Mouse (Mus musculus) kidney, adult 11 months (tissue): ENCODE measurements around the gene Arsa.

Source experiments
- DNase-seq: peaks from one replicate; pipeline ENCODE4 v3.0.0; 2022

Arsa gene

DNA sequence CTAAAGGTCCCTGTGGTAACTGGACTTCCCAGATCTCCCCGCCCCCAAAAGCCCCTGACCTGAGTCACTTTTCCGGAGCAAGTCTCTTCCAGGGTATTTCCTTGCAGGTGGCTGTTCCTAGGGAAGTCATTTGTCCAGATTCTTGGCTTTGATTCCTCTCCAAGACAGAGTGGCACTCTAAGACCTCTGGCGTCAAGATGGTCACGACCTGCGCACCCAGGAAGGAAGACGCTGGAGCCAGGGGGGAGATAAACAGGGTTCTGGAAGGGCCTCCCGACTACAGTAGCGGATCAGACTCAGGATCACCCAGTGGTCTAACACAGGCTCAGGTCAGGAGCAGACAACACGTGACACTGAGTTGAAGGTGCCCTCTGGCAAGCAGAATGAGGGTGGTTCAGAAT, at the start of gene Arsa:
TSS of gene Arsa (minus strand) at position 335 of the 401 bp plus-strand sequence.
- DNase-seq: peak; percentile 70

DNA sequence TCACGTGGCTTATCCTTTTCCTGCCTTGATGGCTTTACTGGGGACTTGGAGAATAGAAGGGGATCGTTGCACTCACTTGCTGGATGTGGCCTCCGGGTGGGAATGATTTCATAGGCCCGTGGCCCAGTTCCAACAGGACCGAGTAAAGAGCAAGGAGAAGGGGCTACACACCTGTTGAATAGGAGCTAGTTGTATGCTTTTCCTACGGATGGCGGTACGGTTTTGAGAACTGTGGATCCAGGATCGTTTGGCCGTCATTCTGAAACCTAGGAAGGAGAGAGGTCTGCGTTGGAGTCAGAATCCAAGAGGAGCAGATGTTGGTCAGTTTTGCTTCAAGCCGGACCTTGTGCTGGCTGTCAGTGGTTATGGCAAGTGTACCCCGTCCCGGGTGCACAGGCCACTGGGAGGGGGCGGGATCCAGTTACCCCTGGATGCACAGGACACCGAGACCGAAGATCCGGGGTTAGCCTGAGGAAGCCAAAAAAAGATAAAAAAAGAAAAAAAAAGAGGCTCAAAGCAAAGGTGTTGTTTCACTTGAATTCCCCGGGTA, 49.6 kb upstream of the Arsa start:
- no peak for DNase-seq

DNA sequence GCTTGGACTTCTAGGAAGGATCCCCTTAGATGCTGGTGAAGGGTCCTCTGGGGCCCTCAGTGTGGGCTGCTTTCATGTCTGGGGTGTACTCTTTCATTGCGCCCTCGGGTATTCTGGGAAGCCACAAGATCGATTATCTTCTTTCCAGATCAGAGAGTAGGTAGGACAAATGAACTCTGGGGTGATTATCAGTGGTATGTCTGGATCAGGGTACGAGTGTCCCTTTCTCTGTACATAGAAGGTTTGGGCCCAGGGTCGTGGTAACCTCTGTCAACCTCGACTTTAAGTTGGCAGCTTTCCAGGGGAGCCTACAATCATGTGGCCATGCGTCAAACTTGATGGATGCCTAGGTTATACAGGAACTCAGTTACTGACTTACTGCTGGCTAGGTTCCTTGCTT, 48.7 kb upstream of the Arsa start:
- DNase-seq: no peak

DNA sequence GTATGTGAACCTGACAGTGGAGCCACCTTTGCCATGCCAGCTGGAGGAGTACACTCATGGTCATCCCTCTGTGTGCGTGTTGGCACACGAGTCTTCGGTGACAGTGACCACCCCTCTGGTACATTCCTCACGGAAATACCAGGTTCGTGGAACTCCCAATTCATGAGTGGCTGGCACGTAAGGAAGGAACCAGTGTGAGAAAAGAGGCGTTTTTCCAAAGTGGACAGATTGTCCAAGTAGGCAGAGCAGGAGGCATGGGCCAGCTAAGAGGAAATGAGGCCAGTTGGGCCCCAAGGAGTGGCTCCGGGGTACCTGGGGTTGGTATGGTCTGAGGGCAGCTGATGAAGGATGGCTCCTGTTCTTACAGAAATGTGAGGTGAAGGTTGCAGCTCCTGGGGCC, 48.2 kb upstream of the Arsa start:
- no peak for DNase-seq

DNA sequence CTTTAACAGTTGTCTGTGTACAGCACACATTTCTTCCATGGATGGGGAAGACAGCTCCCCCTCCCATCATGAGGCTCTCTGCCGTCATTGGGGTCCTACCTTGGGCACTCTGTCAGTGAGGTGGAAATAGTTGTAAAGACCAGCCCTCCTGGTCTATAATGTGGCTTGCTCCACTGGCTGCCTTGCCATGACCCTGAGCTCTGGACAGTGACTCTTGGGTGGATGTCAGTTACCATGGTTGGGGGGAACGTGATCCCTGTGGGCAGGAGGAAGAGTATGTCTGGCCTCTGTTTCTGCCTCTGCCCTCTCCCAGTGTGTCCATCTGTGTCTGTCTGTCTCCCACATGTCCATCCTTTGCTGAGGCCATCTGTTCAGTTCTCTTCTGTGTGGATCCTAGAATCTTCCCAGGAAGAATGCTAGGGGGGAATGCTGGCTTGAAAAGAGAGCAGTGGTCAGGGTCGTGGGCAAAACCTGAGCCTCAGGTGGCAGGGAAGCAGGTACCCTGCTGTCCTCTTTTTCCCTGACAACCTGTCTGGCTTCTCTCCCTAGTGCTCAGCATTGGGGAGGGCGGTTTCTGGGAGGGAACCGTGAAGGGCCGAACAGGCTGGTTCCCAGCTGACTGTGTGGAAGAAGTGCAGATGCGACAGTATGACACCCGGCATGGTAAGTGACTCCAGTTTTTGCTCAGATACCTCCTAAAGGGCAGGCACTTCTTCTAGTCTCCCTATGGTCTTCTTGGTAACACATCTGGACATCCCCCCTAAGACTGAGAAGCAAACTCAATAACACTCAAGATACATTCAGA, 47.6 kb upstream of the Arsa start:
- no peak for DNase-seq

DNA sequence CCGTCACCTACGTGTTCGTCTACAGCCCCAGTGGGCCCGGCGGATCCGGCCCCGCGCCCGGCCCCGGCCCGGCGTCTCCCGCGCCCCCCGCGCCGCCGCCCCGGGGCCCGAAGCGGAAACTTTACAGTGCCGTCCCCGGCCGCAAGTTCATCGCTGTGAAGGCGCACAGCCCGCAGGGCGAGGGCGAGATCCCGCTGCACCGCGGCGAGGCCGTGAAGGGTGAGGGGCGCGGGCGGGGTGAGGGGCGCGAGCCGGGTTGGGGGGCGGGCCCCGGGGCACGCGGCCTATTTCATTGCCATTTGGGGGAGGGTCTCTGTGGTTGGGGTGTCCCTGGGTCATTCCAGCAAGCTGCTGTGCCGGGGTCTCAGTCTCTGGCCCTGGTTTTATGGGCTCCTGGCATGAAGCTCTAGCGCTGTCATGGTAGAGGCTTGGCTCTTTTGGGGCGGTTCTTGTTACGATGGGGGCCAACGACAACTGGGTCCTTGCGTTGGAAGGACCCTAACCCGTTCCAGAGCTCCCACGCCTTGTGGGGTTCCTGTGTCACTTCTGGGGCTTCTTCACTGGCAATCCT, 46.9 kb upstream of the Arsa start:
- no peak for DNase-seq

DNA sequence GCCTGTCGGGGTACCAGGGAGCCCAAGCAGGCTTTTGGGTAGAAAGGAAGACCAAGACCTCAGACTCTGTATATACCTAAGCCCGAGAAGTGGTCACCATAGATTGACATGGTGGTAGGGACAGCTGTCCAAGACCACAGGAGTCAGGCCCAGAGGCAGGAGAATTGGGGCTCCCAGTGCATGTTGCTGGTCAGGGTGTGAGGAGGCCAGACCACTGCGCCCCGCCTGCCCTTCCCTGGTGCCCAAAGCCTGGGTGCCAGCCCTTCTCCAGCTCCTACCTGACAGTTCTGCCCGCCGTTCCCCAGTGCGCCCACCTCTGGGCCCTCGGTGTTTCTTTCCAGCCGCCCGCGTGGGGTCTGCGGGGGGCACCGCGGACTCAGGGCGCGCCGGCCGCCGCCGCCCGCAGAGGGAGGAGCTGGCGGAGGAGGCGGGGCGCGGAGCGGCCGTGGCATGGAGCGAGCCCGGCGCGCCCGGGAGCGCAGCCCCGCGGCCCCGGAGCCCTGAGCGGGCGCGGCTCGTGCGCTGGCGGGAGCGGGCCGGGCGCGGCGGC, 46.1 kb upstream of the Arsa start:
- no peak for DNase-seq

DNA sequence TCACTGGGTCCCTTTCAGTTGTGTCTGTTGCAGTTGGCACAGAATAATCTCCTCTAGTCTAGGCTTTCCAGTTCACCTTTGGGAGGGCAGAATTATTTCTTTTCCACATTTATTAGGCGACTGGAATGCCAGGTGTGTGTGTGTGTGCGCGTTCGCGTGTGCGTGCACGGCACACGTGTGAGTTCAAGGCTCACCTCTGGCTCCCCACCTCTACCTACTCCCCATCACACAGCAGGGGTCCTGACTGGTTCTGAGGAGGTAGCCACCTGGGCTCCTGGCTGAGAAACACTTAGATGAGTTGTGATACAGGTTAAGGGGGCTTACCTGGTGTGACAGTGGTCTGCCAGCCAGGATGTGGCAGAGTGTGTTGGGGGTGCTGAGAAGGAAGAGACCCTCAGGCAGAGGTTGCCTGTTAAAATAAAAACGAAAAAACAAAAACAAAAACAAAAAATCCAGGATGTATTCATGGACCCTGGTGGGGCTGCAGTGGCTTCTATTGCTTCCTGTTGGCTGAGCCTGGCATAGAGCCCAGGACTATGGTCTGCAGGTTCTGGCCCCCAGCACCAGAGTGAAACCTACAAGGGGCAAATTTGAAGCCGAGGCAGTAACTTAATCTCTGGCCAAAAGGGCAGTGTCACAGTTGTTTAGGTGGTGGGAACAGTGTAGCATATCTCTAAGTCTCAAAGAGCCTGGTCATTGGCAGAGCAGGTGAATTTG, 45.5 kb upstream of the Arsa start:
- no peak for DNase-seq

DNA sequence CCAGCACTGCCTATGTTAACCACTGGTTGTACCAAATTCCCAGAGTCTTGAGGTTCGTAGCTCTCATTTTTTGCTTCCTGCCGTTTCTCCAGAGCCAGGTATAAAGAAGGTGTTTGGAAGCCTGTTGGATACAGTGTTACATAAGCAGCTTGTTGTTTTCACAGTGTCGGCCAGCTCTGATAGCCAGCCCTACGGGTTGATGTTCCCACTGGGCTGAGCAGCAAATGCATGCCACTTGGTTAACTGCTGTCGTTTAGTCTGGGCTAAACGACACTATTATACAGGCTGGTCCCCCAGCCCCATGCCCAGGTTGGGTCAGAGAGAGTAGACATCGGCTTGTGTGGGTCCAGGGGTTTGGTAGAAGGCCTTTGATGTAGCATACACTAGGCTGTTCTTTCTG, 44.7 kb upstream of the Arsa start:
- no peak for DNase-seq

DNA sequence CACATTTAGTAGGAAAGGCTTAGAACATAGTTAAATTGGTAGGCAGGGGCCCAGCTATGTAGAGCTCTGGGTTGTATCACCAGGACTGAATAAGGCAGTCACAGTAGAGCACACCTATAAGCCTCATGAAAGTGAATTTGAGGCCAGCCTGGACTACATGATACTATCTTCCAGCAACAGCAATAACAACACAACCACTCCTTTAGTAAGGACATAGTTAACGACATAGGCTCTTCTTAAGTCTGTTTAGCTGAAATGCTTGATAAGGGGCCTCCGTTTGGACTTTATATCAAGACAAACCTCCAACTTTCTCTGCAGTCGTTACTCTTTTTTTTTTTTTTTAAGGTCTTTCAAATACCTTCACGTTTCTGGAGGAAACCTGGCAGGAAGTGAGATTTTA, 35.5 kb upstream of the Arsa start:
- no peak for DNase-seq

DNA sequence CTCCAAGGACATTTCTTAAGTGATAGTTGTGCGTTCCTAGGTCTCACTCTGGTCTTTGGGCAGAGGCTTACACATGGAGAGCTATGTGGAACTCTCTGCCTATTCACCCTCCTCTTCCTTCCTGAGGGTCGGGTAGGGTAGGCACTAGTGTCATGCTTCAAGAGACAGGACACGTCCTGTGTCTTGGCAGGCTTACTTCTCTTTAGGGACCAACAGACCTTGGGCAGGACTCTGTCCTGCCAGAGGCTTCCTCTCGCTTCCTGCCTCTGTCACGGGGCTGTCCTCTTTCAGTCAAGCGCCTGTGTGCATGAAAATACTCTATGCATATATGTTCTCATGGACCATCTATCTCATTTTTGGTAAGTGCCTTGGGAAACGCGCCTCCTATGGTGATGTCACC, 30.5 kb upstream of the Arsa start:
- no peak for DNase-seq

DNA sequence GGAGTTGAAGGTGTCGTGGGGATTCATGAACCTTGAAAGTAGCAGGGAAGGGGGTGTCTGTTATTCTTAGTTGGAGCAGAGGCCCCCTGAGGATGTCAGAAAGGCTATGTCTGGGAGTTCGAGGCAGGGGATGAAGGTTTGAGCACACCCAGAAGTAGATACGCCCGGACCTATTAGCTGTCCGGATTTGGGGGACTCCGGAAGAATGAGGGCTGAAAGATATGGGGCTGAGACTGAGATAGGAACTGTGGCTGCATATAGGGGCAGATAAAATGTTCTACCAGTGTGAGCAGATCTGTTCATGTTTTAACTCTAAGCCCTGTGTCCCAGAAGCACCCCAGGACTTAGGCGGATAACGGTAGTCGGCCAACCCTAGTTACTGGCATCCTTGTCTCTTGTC, 27.6 kb upstream of the Arsa start:
- DNase-seq: no peak

DNA sequence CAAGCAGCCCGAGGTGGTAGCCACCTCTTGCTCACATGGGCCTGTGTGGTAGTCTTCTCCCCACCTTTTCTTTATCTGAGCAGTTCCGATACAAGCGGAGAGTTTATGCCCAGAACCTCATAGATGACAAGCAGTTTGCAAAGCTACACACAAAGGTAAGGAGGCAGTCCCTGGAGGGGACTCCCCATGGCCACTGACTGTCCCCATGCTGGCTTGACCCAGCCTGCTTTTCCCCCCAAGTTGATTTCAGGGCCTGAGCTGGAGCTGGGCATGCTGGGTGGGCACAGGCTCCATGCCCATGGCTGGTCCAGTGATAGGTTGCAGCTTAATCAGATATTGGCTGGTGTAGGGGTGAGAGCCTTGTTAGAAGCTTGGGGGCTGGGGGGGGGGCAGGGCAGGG, 24.1 kb upstream of the Arsa start:
- no peak for DNase-seq

DNA sequence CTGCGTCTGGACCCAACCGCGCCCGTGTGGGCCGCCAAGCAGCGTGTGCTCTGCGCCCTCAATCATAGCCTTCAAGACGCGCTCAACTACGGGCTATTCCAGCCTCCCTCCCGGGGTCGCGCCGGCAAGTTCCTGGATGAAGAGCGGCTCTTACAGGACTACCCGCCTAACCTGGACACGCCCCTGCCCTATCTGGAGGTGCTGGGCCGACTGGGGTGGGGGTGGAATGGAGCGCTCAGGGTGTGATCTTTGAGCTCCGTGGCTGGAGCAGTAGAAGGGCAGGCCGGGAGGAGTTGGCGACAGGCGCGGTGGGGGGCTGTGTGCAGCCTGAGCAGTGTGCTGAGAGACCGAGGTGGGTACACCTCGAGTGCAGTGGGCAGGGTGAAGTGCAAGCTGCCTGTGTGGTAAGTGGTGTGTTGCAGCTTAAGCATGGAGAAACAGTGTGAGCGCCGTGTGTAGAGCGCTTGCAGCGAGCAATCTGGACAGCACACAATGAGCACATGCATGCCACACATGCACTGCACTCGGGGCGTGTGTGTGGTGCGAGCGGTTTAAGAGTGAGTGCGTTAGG, 23.1 kb upstream of the Arsa start:
- DNase-seq: peak; percentile 17

DNA sequence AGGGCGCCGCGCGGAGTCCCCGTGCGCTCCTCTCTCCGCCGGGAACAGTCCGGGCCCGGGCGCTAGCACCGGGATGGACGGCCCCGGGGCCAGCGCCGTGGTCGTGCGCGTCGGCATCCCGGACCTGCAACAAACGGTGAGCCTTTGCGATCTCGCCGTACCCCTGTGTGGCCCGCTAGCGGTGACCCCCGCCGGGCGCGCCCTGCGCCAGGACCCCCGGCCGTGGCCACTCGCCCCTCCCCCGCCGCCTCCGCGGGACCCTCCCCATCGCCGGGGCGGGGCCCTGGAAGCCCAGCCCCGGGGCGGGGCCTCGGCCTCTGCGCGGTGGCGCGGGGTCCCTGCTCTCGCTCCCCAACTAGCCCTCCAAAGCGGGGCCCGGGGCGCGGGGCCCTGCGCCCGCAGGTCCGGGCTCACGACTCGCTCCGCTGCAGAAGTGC, 22.6 kb upstream of the Arsa start:
- DNase-seq: peak; percentile 15

DNA sequence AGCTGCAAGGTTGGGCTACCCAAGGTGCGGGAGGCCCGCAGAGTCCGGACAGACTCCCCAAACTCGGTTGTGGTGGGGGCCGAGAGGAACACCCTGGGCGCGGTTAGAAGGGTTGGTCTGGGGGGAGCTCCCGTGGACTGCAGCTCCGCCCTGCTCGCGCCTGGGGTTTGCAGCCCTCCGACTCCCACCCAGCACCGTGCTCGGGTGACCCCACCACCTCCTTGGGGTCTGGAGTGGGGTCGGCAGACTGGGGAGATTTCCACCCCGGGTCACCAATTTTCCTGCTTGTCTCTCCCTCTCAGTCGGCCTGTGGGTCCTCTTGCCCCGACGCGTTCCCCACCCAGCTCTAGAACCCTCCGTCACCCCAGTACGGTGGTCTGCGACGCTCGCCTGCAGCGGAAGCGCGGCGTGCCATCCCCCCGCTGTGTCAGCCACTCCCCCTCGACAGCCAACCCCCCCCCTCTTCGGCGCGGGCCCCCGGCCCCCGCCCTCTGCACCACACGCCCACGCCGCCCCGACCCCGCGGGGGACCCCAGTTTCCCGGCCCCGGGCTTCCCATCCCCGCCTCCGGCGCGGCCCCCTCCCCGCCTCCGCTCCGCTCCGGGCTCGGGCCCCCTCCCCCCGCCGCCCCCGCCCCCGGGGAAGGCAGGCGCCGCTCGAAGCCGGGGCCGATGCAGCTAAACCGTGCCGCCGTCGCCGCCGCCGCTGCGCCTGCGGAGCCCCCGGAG, 21.9 kb upstream of the Arsa start, which contains the start of gene Shank3:
TSS of gene Shank3 (plus strand) at position 663 of the 728 bp plus-strand sequence.
- DNase-seq: no peak

DNA sequence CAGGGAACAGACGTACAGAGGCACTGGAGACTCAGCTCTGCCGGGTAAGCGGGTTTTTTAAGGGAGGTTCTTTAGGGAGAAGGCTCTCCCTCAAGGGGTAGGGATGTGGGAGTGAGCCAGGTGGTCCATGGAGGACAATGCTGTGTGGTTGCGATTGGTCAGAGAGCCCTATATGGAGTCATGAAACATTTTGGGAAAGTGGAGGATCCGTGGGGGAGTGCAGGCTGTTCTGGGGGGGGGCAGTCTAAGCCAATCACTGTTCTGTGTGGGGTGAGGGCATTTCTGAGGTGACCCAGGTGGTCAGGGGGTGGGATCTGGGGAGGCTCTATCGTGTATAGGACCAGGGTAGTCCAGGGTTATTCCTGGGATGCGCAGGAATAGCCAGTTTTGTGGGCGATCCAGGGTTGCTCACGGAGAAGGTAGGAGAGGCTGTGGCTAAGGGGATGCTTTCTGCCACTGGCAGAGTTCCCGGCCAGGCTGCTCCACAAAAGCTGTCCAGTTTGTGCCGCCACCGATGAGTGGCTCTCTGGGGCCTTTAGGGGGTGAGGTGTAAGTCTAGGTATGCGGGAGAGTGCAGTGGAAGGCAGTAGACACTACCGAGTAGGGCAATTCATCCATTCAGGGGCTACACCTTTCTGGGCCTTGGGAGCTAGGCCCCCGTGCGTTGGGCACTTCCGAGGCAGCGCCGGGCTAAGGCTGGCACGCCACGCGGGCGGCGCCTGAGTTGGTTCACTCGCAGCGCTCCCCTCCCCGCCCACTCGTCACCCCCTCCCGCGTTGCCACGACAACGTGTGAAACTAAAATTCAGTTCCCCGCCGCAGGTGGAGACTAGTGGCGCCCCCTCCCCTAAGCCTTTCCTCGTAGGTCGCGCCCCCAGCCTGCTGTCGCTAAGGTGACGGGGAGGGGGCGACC, 21.1 kb upstream of the Arsa start:
- peak; percentile 17 for DNase-seq

DNA sequence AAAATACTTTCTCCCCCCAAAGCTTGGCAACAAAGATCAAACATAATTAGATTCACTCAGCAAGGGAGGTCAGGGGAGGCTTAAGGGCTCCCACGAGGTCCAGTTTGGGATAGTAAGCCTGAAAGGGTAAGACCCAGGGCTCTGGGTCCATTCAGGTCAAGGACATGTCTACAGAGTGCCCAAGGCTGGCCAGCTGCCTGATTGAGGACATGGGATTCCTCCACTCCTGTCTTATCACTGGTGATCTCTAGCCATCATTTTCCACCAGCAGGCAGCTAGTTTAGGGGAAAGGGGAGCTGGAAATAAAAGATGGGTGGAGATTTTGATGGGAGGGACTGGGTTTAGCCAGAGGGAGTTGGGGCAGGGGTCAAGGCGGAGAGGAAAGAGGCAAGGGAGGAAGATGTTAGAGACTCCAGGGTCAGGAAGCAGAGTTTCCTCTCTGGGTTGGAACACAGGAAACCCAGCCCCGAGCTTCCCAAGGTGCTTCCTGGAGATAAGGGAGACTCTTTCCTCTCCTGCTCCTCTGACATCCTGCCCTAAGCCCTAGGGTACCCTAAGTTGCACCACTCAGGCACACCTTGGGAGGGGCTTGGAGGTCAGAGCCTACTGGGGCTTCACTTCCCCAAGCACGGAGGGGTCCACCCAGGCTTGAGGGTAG, 20.3 kb upstream of the Arsa start:
- peak; percentile 84 for DNase-seq

DNA sequence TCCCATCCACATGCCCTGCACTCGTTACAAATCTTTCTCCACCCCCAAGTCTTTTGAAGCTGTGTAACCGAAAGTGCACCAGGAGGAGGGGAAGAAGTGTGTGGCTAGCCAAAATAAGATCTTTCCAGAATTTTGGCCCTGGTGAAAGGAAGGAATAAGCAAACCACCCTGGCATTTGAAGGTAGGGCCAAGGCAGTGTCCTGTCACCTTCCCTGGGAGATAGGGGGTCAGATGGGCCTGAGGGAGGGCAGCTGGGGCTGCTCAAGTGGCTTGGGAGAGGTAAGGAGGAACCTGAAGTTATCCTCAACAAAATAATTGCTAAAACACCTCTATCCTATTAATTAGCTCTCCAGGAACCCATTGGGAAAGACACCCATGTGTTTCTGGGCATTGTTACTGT, 19.6 kb upstream of the Arsa start:
- no peak for DNase-seq

DNA sequence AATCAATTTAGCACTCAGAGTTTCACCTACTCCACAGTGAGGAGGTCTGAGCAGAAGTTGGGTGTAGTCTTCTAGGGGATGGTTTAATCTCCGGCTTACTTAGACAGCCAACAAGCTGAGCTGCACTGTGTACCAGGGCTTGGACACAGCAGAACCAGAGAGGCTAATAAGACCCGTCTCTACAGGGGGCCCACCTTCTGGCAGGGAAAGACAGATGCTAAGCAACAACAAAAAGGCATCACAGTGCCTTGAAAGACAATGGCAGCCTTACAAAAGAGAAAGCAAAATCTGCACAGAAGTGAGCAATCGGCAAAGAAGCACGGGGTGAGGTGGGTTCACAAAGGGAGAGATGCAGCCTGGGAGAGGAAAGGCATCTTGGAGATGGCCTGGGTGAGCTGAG, 18.9 kb upstream of the Arsa start:
- no peak for DNase-seq

DNA sequence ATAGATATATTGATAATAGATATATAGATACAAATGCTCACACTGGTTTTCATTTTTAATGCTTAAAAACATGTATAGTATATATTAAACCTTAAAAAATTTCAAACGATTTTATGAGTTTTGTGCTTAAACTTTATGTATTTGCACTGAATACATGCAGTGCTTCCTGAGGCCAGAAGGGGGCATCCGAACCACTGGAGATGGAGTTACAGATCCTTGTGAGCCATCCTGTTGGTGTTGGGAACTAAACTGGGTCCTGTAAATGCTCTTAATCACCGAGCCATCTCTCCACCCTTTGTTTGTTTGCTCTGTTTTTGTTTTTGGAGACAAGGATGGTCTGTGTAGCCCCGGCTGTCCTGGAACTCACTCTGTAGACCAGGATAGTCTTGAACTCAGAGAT, 17.7 kb upstream of the Arsa start:
- no peak for DNase-seq
